Mouse (Mus musculus): ENCODE data around the gene Tut1.

DNA sequence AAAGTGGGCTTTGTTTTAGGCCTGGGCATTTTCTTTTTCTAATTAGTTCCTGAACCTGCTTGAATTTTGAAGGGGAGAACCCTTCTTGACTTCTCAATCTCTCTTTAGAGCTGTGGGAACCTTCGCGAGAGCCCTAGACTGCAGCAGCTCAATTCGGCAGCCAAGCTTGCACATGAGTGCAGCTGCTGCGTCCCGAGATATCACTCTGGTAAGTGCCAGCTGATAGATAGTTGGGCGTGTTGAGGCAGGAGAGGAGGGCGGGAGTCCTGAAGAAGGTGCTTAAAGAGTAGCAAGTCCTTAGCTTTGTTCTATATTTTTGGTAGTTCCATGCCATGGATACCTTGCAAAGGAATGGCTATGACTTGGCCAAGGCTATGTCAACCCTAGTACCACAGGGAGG, 6.7 kb upstream of the Tut1 start:
- no peak for TF ChIP-seq CTCF (IDR thresholded peaks at IDR 0.05; ENCODE audit: extremely low read depth, insufficient read length, insufficient replicate concordance, low read depth, low read length)
- no peak for TF ChIP-seq POLR2A (IDR thresholded peaks at IDR 0.05; ENCODE audit: low read depth, low read length)

Data from small intestine, adult 2 months (tissue).